Mouse (Mus musculus): ENCODE data around the gene St6galnac1. TPM values are rescaled to one million over a fixed set of nuclear protein-coding genes. Genes with fewer than 3 reads are reported as not detected.

The St6galnac1 gene
- polyA plus RNA-seq, 1 experiment from 2014 or later: not detected

DNA sequence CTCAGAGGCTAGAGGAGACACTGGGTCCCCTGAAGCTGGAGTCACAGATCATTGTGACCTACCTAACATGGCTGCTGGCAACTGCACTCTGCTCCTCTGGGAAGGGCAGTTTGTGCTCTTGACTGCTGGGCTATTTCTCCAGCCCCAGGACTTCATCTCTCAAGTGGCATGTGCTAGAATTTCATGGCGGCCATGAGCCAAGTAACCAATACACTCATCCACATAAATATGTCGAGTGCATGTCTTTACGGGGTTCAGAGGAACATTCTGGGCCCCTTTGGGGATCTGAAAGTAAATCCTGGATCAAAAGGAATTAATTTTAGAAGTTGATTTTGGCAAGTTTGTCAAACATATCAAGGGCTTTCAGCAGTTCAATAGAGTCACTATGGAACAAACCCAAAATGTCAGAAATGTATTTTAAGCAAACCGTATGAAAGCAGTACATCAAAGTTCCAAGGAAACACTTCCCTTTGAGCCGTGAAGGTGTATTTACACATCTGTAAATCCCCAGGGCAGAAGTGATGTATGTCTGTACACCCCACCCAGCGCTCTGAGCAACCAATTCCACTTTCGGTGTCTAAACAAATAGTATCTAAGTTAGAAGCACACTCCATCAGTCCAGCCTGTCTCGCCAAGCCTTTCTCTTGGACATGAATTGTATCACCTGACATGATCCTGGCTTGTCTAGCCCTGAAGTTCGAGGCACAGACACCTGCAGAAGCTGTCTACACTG lies 45.9 kb downstream of the St6galnac1 start:
- ATAC-seq (ENCODE audit: insufficient read depth) (no peak), DNase-seq (peak; percentile 15)
- TF ChIP-seq CTCF (IDR thresholded peaks at IDR 0.05; ENCODE audit: low read depth): no peak
- Histone ChIP-seq H3K4me2 (no peak overlapping the region), H3K27me3 (ENCODE audit: insufficient read depth, low read length) (no peaks in the 10 kb centered on the region), H3K27ac (ENCODE audit: low read depth) (no peak overlapping the region), H3K4me3 (ENCODE audit: low read depth, low read length) (no peak overlapping the region), H3K9ac (no peak overlapping the region), H3K9me3 (ENCODE audit: low read depth, low read length) (no peaks in the 10 kb centered on the region), H3K4me1 (ENCODE audit: insufficient read depth) (no peaks in the 10 kb centered on the region; the same call in 1 of the 2 replicates), H3K36me3 (ENCODE audit: insufficient read depth) (no peaks in the 10 kb centered on the region)
- WGBS: 48% methylated on average over 9 of the region's 9 CpGs

GRCm38 (mm10) chr11:116726156-116726555 lies 49.2 kb downstream of the St6galnac1 start:
- H3K9me3 ChIP-seq (ENCODE audit: low read depth, low read length): no peaks in the 10 kb centered on the region
- H3K27ac ChIP-seq (ENCODE audit: low read depth): no peak overlapping the region
- no peaks in the 10 kb centered on the region; the same call in 1 of the 2 replicates for H3K4me1 ChIP-seq (ENCODE audit: insufficient read depth)
- no peak overlapping the region for H3K4me3 ChIP-seq (ENCODE audit: low read depth, low read length)
- DNase-seq (no peak), ATAC-seq (ENCODE audit: insufficient read depth) (no peak)
- no peaks in the 10 kb centered on the region for H3K36me3 ChIP-seq (ENCODE audit: insufficient read depth)
- no peak overlapping the region for H3K9ac ChIP-seq
- WGBS: 62% methylated on average over 3 of the region's 3 CpGs
- no peak overlapping the region for H3K4me2 ChIP-seq
- TF ChIP-seq CTCF (IDR thresholded peaks at IDR 0.05; ENCODE audit: low read depth): no peak
- no peaks in the 10 kb centered on the region for H3K27me3 ChIP-seq (ENCODE audit: insufficient read depth, low read length)

DNA sequence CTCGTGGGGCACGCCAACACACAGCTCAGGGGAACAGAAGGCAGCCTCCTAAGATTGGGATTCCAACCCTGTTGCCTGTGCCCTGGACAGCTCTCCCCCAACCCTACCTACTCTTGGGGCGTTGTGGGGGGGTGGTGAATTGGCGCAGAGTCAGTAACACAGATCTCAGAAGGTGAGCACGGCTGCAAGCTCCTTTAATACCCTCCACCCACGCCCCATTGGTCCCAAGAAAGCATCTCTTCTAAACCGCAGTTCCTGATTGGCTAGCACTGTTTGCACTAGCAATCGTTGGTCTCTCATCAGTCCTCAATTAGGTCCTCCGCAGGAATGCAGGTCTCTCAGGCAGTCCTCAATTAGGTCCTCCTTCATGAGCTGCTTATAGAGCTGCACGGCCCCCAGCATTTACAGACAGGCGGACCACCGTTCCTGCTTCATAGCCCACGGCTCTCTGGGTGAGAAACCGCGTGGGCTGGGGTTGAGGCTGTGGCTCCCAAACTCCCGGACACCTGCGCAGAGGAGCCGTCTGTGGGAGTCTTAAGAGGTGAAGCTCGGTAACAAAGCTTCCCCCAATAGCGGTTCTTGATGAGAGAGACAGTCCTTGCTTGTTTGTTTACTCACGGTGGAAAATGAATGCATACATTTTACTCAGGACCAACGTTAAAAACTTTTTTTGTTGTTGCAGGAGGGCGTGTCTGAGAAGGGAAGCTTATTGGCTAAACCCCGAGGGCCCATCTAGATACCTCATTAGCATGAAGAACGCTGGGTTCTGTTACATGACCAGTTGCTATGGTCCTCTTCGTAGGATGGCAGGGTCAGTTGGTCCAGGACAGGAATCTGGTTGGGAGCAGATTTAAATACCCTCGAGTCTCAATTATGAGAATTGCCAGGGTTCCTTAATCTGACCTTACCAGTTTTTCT lies 50.0 kb downstream of the St6galnac1 start:
- Histone ChIP-seq H3K9me3 (ENCODE audit: low read depth, low read length) (no peaks in the 10 kb centered on the region), H3K9ac (no peak overlapping the region), H3K27me3 (ENCODE audit: insufficient read depth, low read length) (no peaks in the 10 kb centered on the region), H3K36me3 (ENCODE audit: insufficient read depth) (no peaks in the 10 kb centered on the region), H3K4me2 (peak overlapping the region; percentile 31), H3K27ac (ENCODE audit: low read depth) (no peak overlapping the region), H3K4me1 (ENCODE audit: insufficient read depth) (no peaks in the 10 kb centered on the region; the same call in 1 of the 2 replicates), H3K4me3 (ENCODE audit: low read depth, low read length) (no peak overlapping the region)
- 37% methylated on average over 27 of the region's 27 CpGs for WGBS
- DNase-seq (peak; percentile 40), ATAC-seq (ENCODE audit: insufficient read depth) (no peak)
- no peak for TF ChIP-seq CTCF (IDR thresholded peaks at IDR 0.05; ENCODE audit: low read depth)

GRCm38 (mm10) chr11:116723064-116723463 lies 52.2 kb downstream of the St6galnac1 start:
- Histone ChIP-seq H3K9ac (no peak overlapping the region), H3K9me3 (ENCODE audit: low read depth, low read length) (no peaks in the 10 kb centered on the region), H3K27me3 (ENCODE audit: insufficient read depth, low read length) (no peaks in the 10 kb centered on the region), H3K36me3 (ENCODE audit: insufficient read depth) (no peaks in the 10 kb centered on the region), H3K27ac (ENCODE audit: low read depth) (no peak overlapping the region), H3K4me1 (ENCODE audit: insufficient read depth) (no peaks in the 10 kb centered on the region; the same call in 1 of the 2 replicates), H3K4me2 (no peak overlapping the region), H3K4me3 (ENCODE audit: low read depth, low read length) (no peak overlapping the region)
- DNase-seq (no peak), ATAC-seq (ENCODE audit: insufficient read depth) (no peak)
- TF ChIP-seq CTCF (IDR thresholded peaks at IDR 0.05; ENCODE audit: low read depth): no peak
- WGBS: 88% methylated on average over 5 of the region's 5 CpGs

- 54% methylated on average over 9 of the region's 9 CpGs for WGBS
- no peak overlapping the region for H3K9ac ChIP-seq
These were observed 53.6 kb downstream of the St6galnac1 start for GRCm38 (mm10) chr11:116721548-116722271.

GRCm38 (mm10) chr11:116720319-116720865 lies 54.9 kb downstream of the St6galnac1 start:
- Histone ChIP-seq H3K9me3 (ENCODE audit: low read depth, low read length) (no peaks in the 10 kb centered on the region), H3K4me1 (ENCODE audit: insufficient read depth) (no peaks in the 10 kb centered on the region; the same call in 1 of the 2 replicates), H3K4me3 (ENCODE audit: low read depth, low read length) (no peak overlapping the region), H3K9ac (no peak overlapping the region), H3K27me3 (ENCODE audit: insufficient read depth, low read length) (no peaks in the 10 kb centered on the region), H3K36me3 (ENCODE audit: insufficient read depth) (no peaks in the 10 kb centered on the region), H3K4me2 (no peak overlapping the region), H3K27ac (ENCODE audit: low read depth) (no peak overlapping the region)
- ATAC-seq (ENCODE audit: insufficient read depth) (no peak), DNase-seq (no peak)
- WGBS: 85% methylated on average over 15 of the region's 15 CpGs
- no peak for TF ChIP-seq CTCF (IDR thresholded peaks at IDR 0.05; ENCODE audit: low read depth)

More at GRCm38 (mm10) chr11:116721548-116722271, 53.6 kb downstream of the St6galnac1 start:
- peak; percentile 37 for DNase-seq
- TF ChIP-seq CTCF (IDR thresholded peaks at IDR 0.05; ENCODE audit: low read depth): no peak
- Histone ChIP-seq H3K4me1 (ENCODE audit: insufficient read depth) (no peaks in the 10 kb centered on the region; the same call in 1 of the 2 replicates), H3K4me3 (ENCODE audit: low read depth, low read length) (no peak overlapping the region), H3K27ac (ENCODE audit: low read depth) (no peak overlapping the region), H3K4me2 (no peak overlapping the region), H3K36me3 (ENCODE audit: insufficient read depth) (no peaks in the 10 kb centered on the region), H3K9me3 (ENCODE audit: low read depth, low read length) (no peaks in the 10 kb centered on the region), H3K27me3 (ENCODE audit: insufficient read depth, low read length) (no peaks in the 10 kb centered on the region)
- no peak for ATAC-seq (ENCODE audit: insufficient read depth)

Other genes starting within 250 kb of the St6galnac1 start
- 4.0 and 5.5 TPM in 2 replicates for gene Sphk1, start 244.6 kb downstream of the St6galnac1 start, polyA plus RNA-seq (2014; fragmentation: Nextera tagmentation; extraction: Ambion mirVana)
- 17.4 and 22.8 TPM in 2 replicates for gene Ube2o, start 194.1 kb downstream of the St6galnac1 start, polyA plus RNA-seq (2014; fragmentation: Nextera tagmentation; extraction: Ambion mirVana)
- gene Aanat, start 189.1 kb downstream of the St6galnac1 start, polyA plus RNA-seq (2014; fragmentation: Nextera tagmentation; extraction: Ambion mirVana): not detected in 2 replicates
- gene Rhbdf2, start 148.5 kb downstream of the St6galnac1 start, polyA plus RNA-seq (2014; fragmentation: Nextera tagmentation; extraction: Ambion mirVana): 8.9 and 9.8 TPM in 2 replicates
- 0.53 and 1.6 TPM in 2 replicates for gene Prcd, start 122.0 kb downstream of the St6galnac1 start, polyA plus RNA-seq (2014; fragmentation: Nextera tagmentation; extraction: Ambion mirVana)
- gene Cygb, start 121.2 kb downstream of the St6galnac1 start, polyA plus RNA-seq (2014; fragmentation: Nextera tagmentation; extraction: Ambion mirVana): 9.5 and 10.0 TPM in 2 replicates
- 13.7 and 15.9 TPM in 2 replicates for gene Mxra7, start 52.5 kb upstream of the St6galnac1 start, polyA plus RNA-seq (2014; fragmentation: Nextera tagmentation; extraction: Ambion mirVana)
- 58.3 and 62.2 TPM in 2 replicates for gene Mettl23, start 67.8 kb upstream of the St6galnac1 start, polyA plus RNA-seq (2014; fragmentation: Nextera tagmentation; extraction: Ambion mirVana)
- 61.2 and 66.3 TPM in 2 replicates for gene Jmjd6, start 67.9 kb upstream of the St6galnac1 start, polyA plus RNA-seq (2014; fragmentation: Nextera tagmentation; extraction: Ambion mirVana)
- gene Mfsd11, start 76.9 kb upstream of the St6galnac1 start, polyA plus RNA-seq (2014; fragmentation: Nextera tagmentation; extraction: Ambion mirVana): 31.8 and 36.7 TPM in 2 replicates
- 1,038 and 1,045 TPM in 2 replicates for gene Srsf2, start 77.6 kb upstream of the St6galnac1 start, polyA plus RNA-seq (2014; fragmentation: Nextera tagmentation; extraction: Ambion mirVana)
- gene Mgat5b, start 143.4 kb upstream of the St6galnac1 start, polyA plus RNA-seq (2014; fragmentation: Nextera tagmentation; extraction: Ambion mirVana): 0.22 and 0.59 TPM in 2 replicates

Data from lung, embryonic 14.5 days (tissue).